Mouse (Mus musculus): ENCODE measurements around the gene Tenm4.

DNA sequence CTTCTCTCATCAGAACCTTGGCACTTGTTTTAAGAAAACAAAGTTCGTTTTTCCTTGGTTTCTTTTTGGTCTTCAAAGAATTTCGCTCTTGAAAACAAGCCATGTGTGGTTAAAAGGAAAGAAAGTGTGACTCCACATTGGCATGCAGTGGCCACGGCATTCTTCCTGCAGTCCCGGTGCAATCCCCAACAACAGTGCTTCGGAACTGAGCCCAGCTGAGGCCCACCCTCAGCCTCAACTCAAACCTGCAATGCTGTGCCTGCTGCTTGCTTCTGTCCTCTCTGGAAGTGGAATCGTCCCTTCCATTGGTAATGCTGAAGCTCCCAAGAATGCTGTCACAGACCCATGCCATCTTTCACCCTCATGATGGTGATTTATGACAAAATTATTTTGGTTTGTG, 88.6 kb downstream of the Tenm4 start:
- TF ChIP-seq EP300 (IDR thresholded peaks at IDR 0.05; ENCODE audit: low read depth) = no peak
- no peak for TF ChIP-seq CTCF (IDR thresholded peaks at IDR 0.05; ENCODE audit: low read depth)

Data from liver, embryonic 14.5 days (tissue).